Mouse (Mus musculus): ENCODE measurements around the gene Kif5a. TPM values are rescaled to one million over a fixed set of nuclear protein-coding genes. Genes with fewer than 3 reads are reported as not detected.

Kif5a gene
- polyA plus RNA-seq, 1 experiment from 2014 or later: 0.76 TPM

DNA sequence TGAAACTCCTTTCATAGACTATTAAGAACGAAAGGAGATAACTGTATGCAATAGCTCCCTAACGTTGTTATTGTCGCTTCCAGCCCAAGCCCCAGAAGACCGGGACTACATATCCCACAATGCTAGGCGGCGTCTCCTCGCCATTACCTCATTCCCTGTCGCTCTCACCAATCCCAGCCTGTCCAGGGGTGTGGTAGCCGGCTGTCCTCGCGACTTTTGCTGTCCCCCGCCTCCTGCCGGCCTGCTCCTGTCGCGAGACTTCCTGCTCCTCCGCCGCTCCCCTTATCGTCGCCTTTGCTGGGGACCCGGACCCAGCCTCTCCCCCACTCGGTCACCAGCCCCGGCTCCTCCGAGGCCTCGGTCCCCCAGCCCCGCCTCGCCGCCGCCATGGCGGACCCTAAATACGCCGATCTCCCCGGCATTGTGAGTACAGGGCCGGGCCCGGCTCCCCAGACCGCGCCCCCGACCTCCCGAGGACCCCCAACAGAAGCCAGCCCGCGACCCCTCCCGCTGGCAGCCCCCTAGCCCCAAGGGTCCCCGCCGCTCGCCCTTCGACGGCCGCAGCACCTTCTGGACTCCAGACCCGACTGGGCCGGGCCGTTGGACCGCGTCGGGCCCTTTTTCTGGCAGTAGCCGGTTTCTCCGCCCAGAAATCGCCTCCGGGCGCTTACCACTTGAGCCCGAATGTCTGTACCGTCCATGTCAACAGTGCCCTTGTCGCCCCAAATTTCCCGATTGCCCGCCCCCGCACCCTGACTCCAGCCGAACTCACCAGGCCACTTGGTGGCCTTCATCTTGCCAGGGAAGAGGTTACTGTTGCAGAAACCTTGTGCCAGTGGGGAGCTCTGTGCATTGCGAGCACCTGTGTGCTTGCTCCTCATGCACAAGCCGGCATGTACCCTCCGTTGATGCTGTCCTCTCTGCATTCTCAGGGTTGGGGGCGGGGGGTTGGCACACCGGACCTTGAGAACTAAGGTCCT is 3.3 kb upstream of the Kif5a start, which contains the start of gene Dctn2:
Gene Dctn2, plus strand, starts transcription at position 257 of the 980 bp plus-strand sequence.
- under 1% methylated on average over 69 of the region's 70 CpGs for WGBS
- peaks cover 32% of the 10 kb centered on the region for H3K27me3 ChIP-seq (ENCODE audit: insufficient read depth, low read length)
- peaks cover 10% of the 10 kb centered on the region for H3K36me3 ChIP-seq (ENCODE audit: insufficient read depth, low read length)
- peak within 1 kb of the TSS; percentile 68 for H3K4me2 ChIP-seq (replicated peaks; ENCODE audit: low read depth, low read length)
- peak within 1 kb of the TSS; percentile 90 for H3K27ac ChIP-seq (ENCODE audit: low read length)
- H3K4me3 ChIP-seq (ENCODE audit: low read length): peak within 1 kb of the TSS; percentile 97
- peak within 1 kb of the TSS; percentile 99 for H3K9ac ChIP-seq (replicated peaks; ENCODE audit: low read length)
- peaks cover 10% of the 10 kb centered on the region; the same call in 1 of the 2 replicates for H3K4me1 ChIP-seq (ENCODE audit: insufficient read depth, low read length)
- peak; percentile 99 for ATAC-seq (ENCODE audit: low FRiP score, low TSS enrichment)
- H3K9me3 ChIP-seq (ENCODE audit: low read length): no peaks in the 10 kb centered on the region

DNA sequence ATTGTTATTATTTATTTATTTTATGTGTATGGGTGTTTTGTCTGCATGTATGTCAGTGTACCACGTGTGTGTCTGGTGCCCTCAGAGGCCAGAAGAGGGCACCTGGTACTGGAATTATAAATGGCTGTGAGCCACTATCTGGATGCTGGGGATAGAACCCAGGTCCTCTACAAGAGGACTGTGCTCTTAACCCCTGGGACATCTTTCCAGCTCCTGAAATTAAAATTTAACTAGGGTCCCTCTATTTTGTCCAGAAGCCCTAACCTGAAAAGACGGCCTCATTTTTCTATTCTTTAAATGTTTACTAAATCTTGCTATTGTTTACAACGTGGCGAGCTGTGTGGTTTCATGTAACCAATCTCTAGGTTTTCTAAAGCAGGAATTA is 2.6 kb upstream of the Kif5a start:
- H3K4me2 ChIP-seq (replicated peaks; ENCODE audit: low read depth, low read length): peak overlapping the region; percentile 41
- peak overlapping the region; percentile 97 for H3K4me3 ChIP-seq (ENCODE audit: low read length)
- WGBS: 26% methylated on average over 4 of the region's 4 CpGs
- H3K9me3 ChIP-seq (ENCODE audit: low read length): no peaks in the 10 kb centered on the region
- H3K4me1 ChIP-seq (ENCODE audit: insufficient read depth, low read length): peaks cover 10% of the 10 kb centered on the region; the same call in 1 of the 2 replicates
- no peak; the same call in 1 of the 2 replicates for ATAC-seq (ENCODE audit: low FRiP score, low TSS enrichment)
- peaks cover 9% of the 10 kb centered on the region for H3K36me3 ChIP-seq (ENCODE audit: insufficient read depth, low read length)
- no peak overlapping the region for H3K27ac ChIP-seq (ENCODE audit: low read length)
- peaks cover 34% of the 10 kb centered on the region for H3K27me3 ChIP-seq (ENCODE audit: insufficient read depth, low read length)
- H3K9ac ChIP-seq (replicated peaks; ENCODE audit: low read length): no peak overlapping the region

DNA sequence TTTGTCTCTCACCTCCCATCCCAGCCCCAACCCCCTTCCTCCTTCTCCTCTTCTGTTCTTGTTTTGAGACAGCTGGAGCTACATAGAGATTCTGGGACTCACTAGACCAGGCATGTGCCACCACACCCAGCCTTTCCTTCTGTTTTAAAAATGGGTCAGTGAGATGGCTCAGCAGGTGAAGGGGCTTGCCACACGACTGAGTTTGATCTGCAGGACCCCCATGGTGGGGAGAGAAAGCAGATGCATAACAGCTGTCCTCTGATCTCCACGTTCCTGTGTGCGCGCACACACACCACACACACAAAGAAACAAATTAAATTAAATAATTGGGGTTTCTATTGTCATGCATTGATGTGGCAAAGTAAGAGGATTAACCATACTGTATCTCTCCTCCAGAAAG is 1.8 kb upstream of the Kif5a start:
- H3K4me2 ChIP-seq (replicated peaks; ENCODE audit: low read depth, low read length): no peak overlapping the region
- H3K9me3 ChIP-seq (ENCODE audit: low read length): no peaks in the 10 kb centered on the region
- H3K4me3 ChIP-seq (ENCODE audit: low read length): no peak overlapping the region
- peaks cover 7% of the 10 kb centered on the region for H3K36me3 ChIP-seq (ENCODE audit: insufficient read depth, low read length)
- peaks cover 10% of the 10 kb centered on the region; the same call in 1 of the 2 replicates for H3K4me1 ChIP-seq (ENCODE audit: insufficient read depth, low read length)
- H3K9ac ChIP-seq (replicated peaks; ENCODE audit: low read length): no peak overlapping the region
- peaks cover 34% of the 10 kb centered on the region for H3K27me3 ChIP-seq (ENCODE audit: insufficient read depth, low read length)
- WGBS: 77% methylated on average over 4 of the region's 4 CpGs
- no peak overlapping the region for H3K27ac ChIP-seq (ENCODE audit: low read length)
- ATAC-seq (ENCODE audit: low FRiP score, low TSS enrichment): no peak

DNA sequence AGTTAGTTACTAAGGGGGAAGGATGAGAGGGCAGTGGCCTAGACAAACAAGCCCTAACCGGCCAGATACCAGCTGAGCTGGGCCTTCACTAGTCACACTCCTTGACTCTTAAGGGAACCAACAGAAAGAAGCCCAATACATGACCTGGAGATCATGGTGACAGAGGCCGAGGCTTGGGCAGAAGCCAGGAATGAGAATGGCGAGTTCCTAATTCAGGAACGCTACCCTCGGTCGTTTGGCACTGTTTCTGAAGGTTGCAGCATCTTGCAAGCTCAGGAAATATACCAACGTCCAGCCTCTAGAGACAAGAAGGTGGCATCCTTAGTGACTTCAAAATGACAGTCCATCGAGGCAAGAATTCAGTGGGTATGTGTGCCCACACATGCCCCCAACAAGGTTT is 1.2 kb upstream of the Kif5a start:
- Histone ChIP-seq H3K36me3 (ENCODE audit: insufficient read depth, low read length) (peaks cover 7% of the 10 kb centered on the region), H3K27ac (ENCODE audit: low read length) (no peak overlapping the region), H3K4me1 (ENCODE audit: insufficient read depth, low read length) (peaks cover 10% of the 10 kb centered on the region; the same call in 1 of the 2 replicates), H3K9me3 (ENCODE audit: low read length) (no peaks in the 10 kb centered on the region), H3K27me3 (ENCODE audit: insufficient read depth, low read length) (peaks cover 34% of the 10 kb centered on the region), H3K4me3 (ENCODE audit: low read length) (no peak overlapping the region), H3K4me2 (replicated peaks; ENCODE audit: low read depth, low read length) (no peak overlapping the region), H3K9ac (replicated peaks; ENCODE audit: low read length) (no peak overlapping the region)
- WGBS: 77% methylated on average over 8 of the region's 8 CpGs
- ATAC-seq (ENCODE audit: low FRiP score, low TSS enrichment): no peak

DNA sequence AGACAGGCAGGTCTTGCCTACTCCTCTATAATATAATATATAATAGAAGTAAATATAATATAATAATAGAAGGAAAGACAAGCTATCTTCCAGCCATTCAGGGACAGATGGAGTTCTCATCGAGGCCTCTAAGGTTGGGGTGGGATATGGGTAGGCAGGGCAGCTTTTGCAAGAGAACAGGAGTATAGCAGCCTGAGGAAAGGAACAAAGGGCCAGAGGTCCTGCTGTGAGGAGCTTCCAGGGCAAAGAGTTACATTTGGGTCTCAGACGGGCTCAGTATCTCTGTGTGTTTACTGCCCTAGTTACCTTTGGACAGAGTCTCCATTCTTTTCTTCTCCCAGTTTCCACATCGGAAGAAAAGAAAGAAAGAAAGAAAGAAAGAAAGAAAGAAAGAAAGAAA is 483 bp upstream of the Kif5a start:
- H3K9me3 ChIP-seq (ENCODE audit: low read length): no peaks in the 10 kb centered on the region
- no peak overlapping the region for H3K9ac ChIP-seq (replicated peaks; ENCODE audit: low read length)
- peaks cover 10% of the 10 kb centered on the region; the same call in 1 of the 2 replicates for H3K4me1 ChIP-seq (ENCODE audit: insufficient read depth, low read length)
- no peak overlapping the region for H3K4me3 ChIP-seq (ENCODE audit: low read length)
- H3K27ac ChIP-seq (ENCODE audit: low read length): no peak overlapping the region
- H3K27me3 ChIP-seq (ENCODE audit: insufficient read depth, low read length): peaks cover 34% of the 10 kb centered on the region
- no peak for ATAC-seq (ENCODE audit: low FRiP score, low TSS enrichment)
- no peak overlapping the region for H3K4me2 ChIP-seq (replicated peaks; ENCODE audit: low read depth, low read length)
- H3K36me3 ChIP-seq (ENCODE audit: insufficient read depth, low read length): peaks cover 1% of the 10 kb centered on the region; the same call in 1 of the 2 replicates
- WGBS: 53% methylated on average over 3 of the region's 3 CpGs

DNA sequence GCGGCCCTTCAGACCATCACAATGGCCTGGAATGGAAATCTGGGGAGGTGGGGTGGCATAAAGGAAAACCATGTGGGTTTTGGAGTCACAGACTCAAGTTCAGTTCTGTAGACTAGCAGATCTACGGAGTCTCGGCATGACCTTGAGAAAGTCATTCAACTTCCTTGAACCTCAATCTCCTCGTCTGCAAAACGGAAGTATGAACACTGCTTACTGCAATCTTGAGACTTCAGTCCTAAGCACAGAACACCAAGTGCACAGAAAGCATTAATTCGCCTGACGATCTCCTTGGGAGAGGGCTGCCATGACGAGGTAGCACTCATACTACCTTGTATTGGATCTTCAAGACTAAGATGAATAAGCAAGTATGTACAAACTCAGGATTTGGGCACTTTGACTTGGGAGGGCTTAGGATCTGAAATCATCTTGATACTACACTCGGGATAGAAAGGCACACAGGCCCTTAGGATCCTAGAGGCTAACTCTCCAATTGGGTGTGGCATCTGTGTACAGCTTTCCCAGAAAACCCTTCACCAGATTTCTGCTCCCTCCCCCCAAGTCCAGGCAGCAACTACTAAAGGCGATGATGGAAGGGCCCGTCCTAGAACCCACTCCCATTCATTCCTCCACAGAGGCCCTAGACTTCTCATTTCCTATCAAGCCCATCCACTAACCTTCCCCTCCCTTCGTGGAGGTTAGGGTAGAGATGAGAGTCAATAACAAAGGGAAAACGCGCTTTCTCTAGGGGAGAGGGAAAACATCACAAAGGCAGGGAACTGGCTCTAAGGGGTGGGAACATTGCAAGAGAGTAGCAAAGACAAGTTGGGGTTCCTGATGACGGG is 1.2 kb downstream of the Kif5a start:
- Histone ChIP-seq H3K9me3 (ENCODE audit: low read length) (no peaks in the 10 kb centered on the region), H3K9ac (replicated peaks; ENCODE audit: low read length) (no peak overlapping the region), H3K36me3 (ENCODE audit: insufficient read depth, low read length) (no peaks in the 10 kb centered on the region), H3K27ac (ENCODE audit: low read length) (no peak overlapping the region), H3K27me3 (ENCODE audit: insufficient read depth, low read length) (peaks cover 34% of the 10 kb centered on the region), H3K4me1 (ENCODE audit: insufficient read depth, low read length) (peaks cover under 1% of the 10 kb centered on the region; the same call in 1 of the 2 replicates), H3K4me3 (ENCODE audit: low read length) (peak overlapping the region; percentile 46; the same call in 1 of the 2 replicates), H3K4me2 (replicated peaks; ENCODE audit: low read depth, low read length) (peak overlapping the region; percentile 60)
- ATAC-seq (ENCODE audit: low FRiP score, low TSS enrichment): no peak
- 67% methylated on average over 15 of the region's 15 CpGs for WGBS

DNA sequence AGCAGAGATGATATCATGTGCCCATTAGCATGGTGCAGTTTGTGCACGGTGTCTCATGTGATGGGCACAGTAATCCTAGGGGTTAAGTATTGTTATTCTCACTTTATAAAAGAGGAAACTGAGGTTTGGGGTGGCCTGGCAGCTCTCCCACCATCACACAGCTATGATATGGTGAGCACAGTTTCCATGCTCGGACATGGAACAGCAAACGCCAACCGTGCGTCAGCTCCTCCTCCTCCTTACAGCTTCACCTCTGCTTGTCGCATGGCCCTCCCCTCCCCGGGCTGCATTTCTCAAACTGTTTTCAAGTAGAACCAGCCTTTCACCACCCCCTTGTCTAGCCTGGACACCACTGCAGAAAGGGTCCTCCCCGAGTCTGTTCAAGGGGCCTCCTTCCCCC is 4.7 kb downstream of the Kif5a start:
- ATAC-seq (ENCODE audit: low FRiP score, low TSS enrichment): no peak
- Histone ChIP-seq H3K4me2 (replicated peaks; ENCODE audit: low read depth, low read length) (no peak overlapping the region), H3K4me1 (ENCODE audit: insufficient read depth, low read length) (no peaks in the 10 kb centered on the region), H3K27me3 (ENCODE audit: insufficient read depth, low read length) (peaks cover 23% of the 10 kb centered on the region), H3K27ac (ENCODE audit: low read length) (no peak overlapping the region), H3K4me3 (ENCODE audit: low read length) (no peak overlapping the region), H3K9me3 (ENCODE audit: low read length) (no peaks in the 10 kb centered on the region), H3K9ac (replicated peaks; ENCODE audit: low read length) (no peak overlapping the region), H3K36me3 (ENCODE audit: insufficient read depth, low read length) (no peaks in the 10 kb centered on the region)
- WGBS: 72% methylated on average over 8 of the region's 8 CpGs

DNA sequence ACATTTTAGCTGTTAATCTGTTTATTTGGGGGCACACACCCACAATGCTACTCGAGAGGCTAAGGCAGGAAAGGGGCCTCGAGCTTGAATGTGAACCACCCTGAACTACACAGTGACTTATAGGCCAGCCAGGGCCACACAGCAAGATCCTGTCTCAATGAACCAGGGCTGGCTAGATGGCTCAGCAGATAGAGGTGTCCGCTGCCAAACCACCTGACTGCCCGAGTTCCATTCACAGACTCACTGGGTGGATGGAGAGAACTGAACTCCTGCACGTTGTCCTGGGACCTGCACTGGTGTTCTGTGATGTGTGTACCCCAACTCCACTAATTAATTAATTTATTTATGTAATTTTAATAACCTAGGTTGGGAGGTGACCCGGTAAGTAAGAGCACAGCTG is 5.4 kb downstream of the Kif5a start:
- ATAC-seq (ENCODE audit: low FRiP score, low TSS enrichment): no peak
- H3K4me3 ChIP-seq (ENCODE audit: low read length): no peak overlapping the region
- no peaks in the 10 kb centered on the region for H3K36me3 ChIP-seq (ENCODE audit: insufficient read depth, low read length)
- H3K9ac ChIP-seq (replicated peaks; ENCODE audit: low read length): no peak overlapping the region
- H3K27ac ChIP-seq (ENCODE audit: low read length): no peak overlapping the region
- H3K27me3 ChIP-seq (ENCODE audit: insufficient read depth, low read length): peaks cover 16% of the 10 kb centered on the region
- no peak overlapping the region for H3K4me2 ChIP-seq (replicated peaks; ENCODE audit: low read depth, low read length)
- WGBS: 74% methylated on average over 6 of the region's 6 CpGs
- no peaks in the 10 kb centered on the region for H3K9me3 ChIP-seq (ENCODE audit: low read length)
- H3K4me1 ChIP-seq (ENCODE audit: insufficient read depth, low read length): no peaks in the 10 kb centered on the region

DNA sequence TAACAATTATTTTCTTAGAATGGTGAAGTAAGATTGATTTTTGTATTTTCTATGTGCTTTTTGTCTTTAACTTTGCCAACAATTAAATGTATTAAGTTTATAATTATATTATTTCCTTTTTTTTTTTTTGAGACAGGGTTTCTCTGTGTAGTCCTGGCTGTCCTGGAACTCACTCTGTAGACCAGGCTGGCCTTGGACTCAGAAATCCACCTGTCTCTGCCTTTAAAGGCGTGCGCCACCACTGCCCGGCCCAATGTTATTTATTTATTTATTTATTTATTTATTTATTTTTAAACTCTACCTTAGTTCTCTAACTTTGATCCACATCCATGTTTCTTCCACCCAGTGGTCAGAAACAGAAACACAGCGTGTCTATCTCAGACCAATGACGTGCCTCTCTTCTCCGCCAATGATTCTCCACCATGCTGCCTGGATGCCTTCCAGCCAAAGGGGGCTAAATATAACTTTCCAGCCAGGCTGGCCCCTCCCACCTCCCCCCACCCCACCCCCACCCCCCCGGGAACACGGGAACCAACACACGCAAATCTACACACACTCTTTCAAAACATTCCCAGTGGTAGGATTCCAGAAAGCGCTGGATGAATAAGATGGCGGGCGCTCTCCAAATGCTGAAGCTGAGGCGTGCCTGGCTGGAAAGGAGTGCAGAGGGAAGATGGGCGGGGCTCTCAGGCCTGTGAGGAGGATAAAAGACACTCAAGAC is 7.4 kb downstream of the Kif5a start:
- no peak overlapping the region for H3K4me3 ChIP-seq (ENCODE audit: low read length)
- H3K4me1 ChIP-seq (ENCODE audit: insufficient read depth, low read length): no peaks in the 10 kb centered on the region
- H3K36me3 ChIP-seq (ENCODE audit: insufficient read depth, low read length): no peaks in the 10 kb centered on the region
- H3K9me3 ChIP-seq (ENCODE audit: low read length): no peaks in the 10 kb centered on the region
- H3K4me2 ChIP-seq (replicated peaks; ENCODE audit: low read depth, low read length): 0 out of 2 replicates have a peak overlapping the region, but pooled peaks have one; percentile 27
- H3K27ac ChIP-seq (ENCODE audit: low read length): no peak overlapping the region
- WGBS: 21% methylated on average over 14 of the region's 14 CpGs
- peak; percentile 74 for ATAC-seq (ENCODE audit: low FRiP score, low TSS enrichment)
- H3K9ac ChIP-seq (replicated peaks; ENCODE audit: low read length): no peak overlapping the region
- no peaks in the 10 kb centered on the region for H3K27me3 ChIP-seq (ENCODE audit: insufficient read depth, low read length)

Measured in kidney, embryonic 16.5 days (tissue).